Mouse (Mus musculus) kidney, embryonic 14.5 days (tissue): ENCODE results near the gene Gins2. TPM values are rescaled to one million over a fixed set of nuclear protein-coding genes. Genes with fewer than 3 reads are reported as not detected.

ENCODE experiments used
- ATAC-seq: fragments of 200-750 bp; cut with Nextera tagmentation; 2 replicates; pipeline ENCODE4 v1.8.0; 2017; ENCODE audit warnings: moderate number of reproducible peaks, mild to moderate bottlenecking, moderate TSS enrichment, moderate library complexity; ENCODE audit not compliant: low FRiP score, low TSS enrichment
- H3K27ac ChIP-seq: fragments of 300-500 bp; sonication (generic); 2 replicates; pipeline ENCODE4 v1.5.1; 2014; ENCODE audit warnings: low read depth, mild to moderate bottlenecking, low read length, moderate library complexity, mixed read lengths
- H3K27me3 ChIP-seq: fragments of 300-500 bp; sonication (generic); 2 replicates; pipeline ENCODE4 v1.6.1; 2014; ENCODE audit warnings: mild to moderate bottlenecking, low read length; ENCODE audit not compliant: control insufficient read depth, insufficient read depth
- H3K36me3 ChIP-seq: fragments of 300-500 bp; sonication (generic); 2 replicates; pipeline ENCODE4 v1.6.1; 2014; ENCODE audit warnings: low read length, mixed read lengths; ENCODE audit not compliant: control insufficient read depth, insufficient read depth
- H3K4me1 ChIP-seq: fragments of 300-500 bp; sonication (generic); 2 replicates; pipeline ENCODE4 v1.6.1; 2014; ENCODE audit warnings: low read length, mixed read lengths; ENCODE audit not compliant: control insufficient read depth, insufficient read depth
- H3K4me2 ChIP-seq: fragments of 300-500 bp; sonication (generic); replicated peaks from 2 replicates; pipeline ENCODE4 v1.6.1; 2014; ENCODE audit warnings: low read depth, mild to moderate bottlenecking, low read length
- H3K4me3 ChIP-seq: fragments of 300-500 bp; sonication (generic); 2 replicates; pipeline ENCODE4 v1.5.1; 2014; ENCODE audit warnings: mild to moderate bottlenecking, low read length
- H3K9ac ChIP-seq: fragments of 300-500 bp; sonication (generic); 2 replicates; pipeline ENCODE4 v1.6.1; 2014; ENCODE audit warnings: low read depth, mild to moderate bottlenecking, low read length, moderate library complexity
- H3K9me3 ChIP-seq: fragments of 300-500 bp; sonication (generic); 2 replicates; pipeline ENCODE4 v1.6.1; 2016; ENCODE audit warnings: low read length; ENCODE audit not compliant: control insufficient read depth
- WGBS: fragments of 180-500 bp; shearing (Covaris S2); extraction: QIAGEN DNeasy Blood & Tissue Kit; methylation state at CpG from one replicate; pipeline ENCODE4 v1.1.7; 2014; 5-methylcytosine and 5-hydroxymethylcytosine counted together
- polyA plus RNA-seq: library from polyadenylated mRNA; unstranded; fragments of >200 nt; fragmentation: Nextera tagmentation; extraction: Ambion mirVana; gene quantifications from 2 replicates; pipeline ENCODE4 v1.2.1, GENCODE M21; 2014

The Gins2 gene
- polyA plus RNA-seq, 1 experiment from 2014 or later, result 118 TPM

DNA sequence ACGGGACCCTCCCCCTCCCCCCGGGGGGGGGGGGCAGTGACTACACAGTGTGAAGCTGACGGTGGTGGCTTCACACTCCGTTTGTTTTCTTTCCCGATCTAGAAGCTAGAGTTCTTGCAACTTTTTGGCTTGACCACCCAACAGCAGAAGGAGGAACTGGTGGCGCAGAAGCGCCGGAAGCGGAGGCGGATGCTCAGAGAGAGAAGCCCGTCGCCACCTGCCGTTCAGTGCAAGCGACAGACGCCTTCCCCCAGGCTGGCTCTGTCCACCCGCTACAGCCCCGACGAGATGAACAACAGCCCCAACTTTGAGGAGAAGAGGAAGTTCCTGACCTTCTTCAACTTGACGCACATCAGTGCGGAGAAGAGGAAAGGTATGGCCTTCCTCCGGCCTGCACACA, 16.6 kb downstream of the Gins2 start:
- H3K27me3 ChIP-seq, result no peaks in the 10 kb centered on the region

GRCm38 (mm10) chr8:120571561-120571960, 17.5 kb downstream of the Gins2 start:
- no peak overlapping the region for H3K4me3 ChIP-seq
- peaks cover 14% of the 10 kb centered on the region; the same call in 1 of the 2 replicates for H3K4me1 ChIP-seq
- peaks cover 96% of the 10 kb centered on the region for H3K36me3 ChIP-seq
- WGBS, result 86% methylated on average over 8 of the region's 8 CpGs
- H3K4me2 ChIP-seq, result no peak overlapping the region
- H3K9ac ChIP-seq, result no peak overlapping the region
- no peak for ATAC-seq
- no peaks in the 10 kb centered on the region for H3K9me3 ChIP-seq
- no peak overlapping the region for H3K27ac ChIP-seq
- H3K27me3 ChIP-seq, result no peaks in the 10 kb centered on the region

More for the DNA sequence above, 16.6 kb downstream of the Gins2 start:
- no peak overlapping the region for H3K4me3 ChIP-seq
- WGBS, result 82% methylated on average over 21 of the region's 21 CpGs
- H3K9me3 ChIP-seq, result no peaks in the 10 kb centered on the region
- ATAC-seq, result no peak
- H3K4me2 ChIP-seq, result no peak overlapping the region
- peaks cover 20% of the 10 kb centered on the region; the same call in 1 of the 2 replicates for H3K4me1 ChIP-seq
- H3K36me3 ChIP-seq, result peaks cover 96% of the 10 kb centered on the region
- H3K9ac ChIP-seq, result no peak overlapping the region
- no peak overlapping the region for H3K27ac ChIP-seq

DNA sequence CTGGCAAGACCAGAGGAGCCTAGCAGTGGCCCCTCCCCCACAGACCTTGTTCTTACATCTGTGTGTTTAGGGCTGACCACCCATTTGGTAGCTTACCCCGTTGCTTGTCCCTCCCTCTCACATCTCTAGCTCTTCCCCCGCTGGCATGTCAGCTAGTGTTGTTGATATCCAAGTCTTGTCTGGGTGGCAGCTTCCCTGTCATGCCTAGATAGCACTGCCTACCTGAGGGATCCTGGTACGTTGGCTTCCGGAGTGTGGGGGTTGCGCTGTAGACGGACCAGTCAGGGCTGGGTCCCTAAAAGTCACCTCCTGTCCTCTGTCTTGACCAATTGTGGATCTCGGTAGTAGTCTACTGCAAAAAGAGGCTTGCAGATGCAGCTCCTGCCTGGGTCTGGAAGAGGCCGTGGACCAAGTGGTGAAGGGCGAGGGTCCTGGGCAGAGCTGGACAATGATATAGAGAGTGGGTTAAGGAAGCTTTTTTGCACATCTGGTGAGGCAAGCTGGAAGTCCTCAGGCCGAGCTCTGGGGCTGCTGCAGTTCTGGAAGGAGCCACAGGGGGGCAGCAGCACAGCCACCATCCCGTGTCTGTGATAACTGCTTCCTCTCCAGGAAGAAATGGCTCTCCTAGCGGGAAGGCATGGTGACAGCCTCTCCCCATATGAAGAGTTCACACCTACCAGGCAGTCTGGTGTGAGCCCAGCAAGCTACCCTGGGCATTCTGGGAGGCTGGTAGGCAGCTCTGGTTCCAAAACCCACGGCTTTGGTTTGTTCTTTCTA, 19.0 kb downstream of the Gins2 start:
- H3K4me3 ChIP-seq, result no peak overlapping the region
- ATAC-seq, result no peak
- WGBS, result 54% methylated on average over 13 of the region's 13 CpGs
- no peaks in the 10 kb centered on the region for H3K27me3 ChIP-seq
- no peaks in the 10 kb centered on the region for H3K9me3 ChIP-seq
- H3K36me3 ChIP-seq, result peaks cover 87% of the 10 kb centered on the region
- no peak overlapping the region for H3K9ac ChIP-seq
- no peak overlapping the region for H3K4me2 ChIP-seq
- no peak overlapping the region for H3K27ac ChIP-seq
- peaks cover 11% of the 10 kb centered on the region for H3K4me1 ChIP-seq

DNA sequence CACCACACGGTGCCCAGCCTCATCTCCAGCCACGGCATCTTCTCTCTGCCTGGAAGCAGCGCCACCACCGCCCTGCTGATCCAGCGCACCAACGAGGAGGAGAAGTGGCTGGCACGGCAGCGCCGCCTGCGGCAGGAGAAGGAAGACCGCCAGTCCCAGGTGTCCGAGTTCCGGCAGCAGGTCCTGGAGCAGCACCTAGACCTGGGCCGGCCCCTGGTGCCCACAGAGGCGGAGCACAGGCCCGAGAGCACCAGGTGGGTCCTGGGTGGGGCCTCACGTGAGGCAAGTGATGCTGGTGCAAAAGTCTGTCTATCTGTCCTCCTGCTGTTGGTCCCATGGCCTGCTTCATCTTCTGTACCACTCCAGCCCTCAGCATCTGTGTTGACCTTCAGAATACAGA, 20.0 kb downstream of the Gins2 start:
- Histone ChIP-seq H3K9me3 (no peaks in the 10 kb centered on the region), H3K36me3 (peaks cover 77% of the 10 kb centered on the region), H3K27me3 (no peaks in the 10 kb centered on the region; the same call in 1 of the 2 replicates), H3K4me1 (peaks cover 17% of the 10 kb centered on the region), H3K4me2 (no peak overlapping the region), H3K27ac (no peak overlapping the region), H3K9ac (no peak overlapping the region), H3K4me3 (no peak overlapping the region)
- ATAC-seq, result no peak
- WGBS, result 94% methylated on average over 17 of the region's 17 CpGs

GRCm38 (mm10) chr8:120568164-120568798, 20.8 kb downstream of the Gins2 start:
- H3K4me2 ChIP-seq, result no peak overlapping the region
- peaks cover 69% of the 10 kb centered on the region for H3K36me3 ChIP-seq
- no peak overlapping the region for H3K9ac ChIP-seq
- no peaks in the 10 kb centered on the region for H3K9me3 ChIP-seq
- no peaks in the 10 kb centered on the region; the same call in 1 of the 2 replicates for H3K27me3 ChIP-seq
- peaks cover 26% of the 10 kb centered on the region for H3K4me1 ChIP-seq
- ATAC-seq, result no peak
- WGBS, result 96% methylated on average over 37 of the region's 37 CpGs
- H3K27ac ChIP-seq, result no peak overlapping the region
- H3K4me3 ChIP-seq, result no peak overlapping the region

GRCm38 (mm10) chr8:120567731-120568130, 21.4 kb downstream of the Gins2 start:
- Histone ChIP-seq H3K9me3 (no peaks in the 10 kb centered on the region), H3K27me3 (no peaks in the 10 kb centered on the region; the same call in 1 of the 2 replicates), H3K4me3 (no peak overlapping the region), H3K4me1 (peaks cover 31% of the 10 kb centered on the region), H3K4me2 (no peak overlapping the region), H3K36me3 (peaks cover 63% of the 10 kb centered on the region), H3K27ac (no peak overlapping the region), H3K9ac (no peak overlapping the region)
- 97% methylated on average over 17 of the region's 17 CpGs for WGBS
- ATAC-seq, result no peak

DNA sequence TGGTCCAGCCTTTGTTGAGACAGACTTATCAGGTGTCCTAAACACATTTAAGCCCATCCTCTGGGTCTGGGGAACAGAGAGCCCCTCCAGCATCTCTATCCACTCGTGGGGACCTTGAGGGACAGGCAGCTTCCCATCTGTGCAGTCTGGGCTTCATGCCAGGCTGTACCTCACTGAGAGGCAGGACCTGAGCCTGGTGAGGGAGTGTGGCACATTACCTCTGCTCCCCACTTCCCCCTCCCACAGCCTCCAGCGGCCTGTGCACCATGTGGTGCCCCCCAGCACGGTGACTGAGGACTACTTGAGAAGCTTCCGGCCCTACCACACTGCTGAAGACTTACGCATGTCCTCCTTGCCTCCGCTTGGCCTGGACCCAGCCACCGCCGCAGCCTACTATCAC, 22.4 kb downstream of the Gins2 start:
- H3K4me1 ChIP-seq, result peaks cover 42% of the 10 kb centered on the region
- no peak for ATAC-seq
- H3K36me3 ChIP-seq, result peaks cover 53% of the 10 kb centered on the region

GRCm38 (mm10) chr8:120565151-120565711, 23.9 kb downstream of the Gins2 start:
- no peaks in the 10 kb centered on the region; the same call in 1 of the 2 replicates for H3K27me3 ChIP-seq
- H3K4me3 ChIP-seq, result no peak overlapping the region
- H3K4me1 ChIP-seq, result peaks cover 44% of the 10 kb centered on the region
- peaks cover 40% of the 10 kb centered on the region for H3K36me3 ChIP-seq
- H3K27ac ChIP-seq, result no peak overlapping the region
- ATAC-seq, result no peak
- H3K9me3 ChIP-seq, result no peaks in the 10 kb centered on the region
- H3K4me2 ChIP-seq, result no peak overlapping the region
- WGBS, result 30% methylated on average over 7 of the region's 7 CpGs
- no peak overlapping the region for H3K9ac ChIP-seq

More for the DNA sequence above, 22.4 kb downstream of the Gins2 start:
- WGBS, result 94% methylated on average over 8 of the region's 8 CpGs
- Histone ChIP-seq H3K9ac (no peak overlapping the region), H3K27ac (no peak overlapping the region), H3K9me3 (no peaks in the 10 kb centered on the region), H3K4me3 (no peak overlapping the region), H3K4me2 (no peak overlapping the region), H3K27me3 (no peaks in the 10 kb centered on the region; the same call in 1 of the 2 replicates)
